Mouse (Mus musculus): ENCODE measurements at regions not wholly inside any gene's neighbourhood (a gene's known extent, or its start where the extent isn't known, plus 50 kb on each side); places are given as distances from the start of the nearest gene placed in this dataset.
"Not testable (repeated sequence)": the region's sequence is repeated elsewhere in the genome, so short reads cannot be mapped to it uniquely, and the experiment has no call there.

DNA sequence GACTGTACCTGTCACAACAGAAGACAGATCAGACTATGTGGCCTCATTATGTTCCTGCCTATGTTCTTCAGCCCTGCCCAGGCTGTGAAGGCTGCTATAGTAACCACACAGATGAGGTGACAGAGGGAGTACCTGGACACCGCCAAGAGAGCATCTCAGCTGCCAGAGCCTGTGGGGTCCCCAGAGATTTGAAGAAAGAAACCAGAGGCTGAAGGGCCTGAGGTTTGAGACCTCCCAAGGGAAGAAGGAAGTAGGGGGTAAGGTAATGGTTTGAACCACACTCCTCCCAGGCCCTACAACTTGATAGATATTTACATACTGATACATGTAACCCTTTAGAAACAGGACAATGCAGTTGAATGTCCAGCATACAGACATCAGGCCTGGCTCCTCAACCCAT lies 407.7 kb downstream of the Ptpru start:
- Histone ChIP-seq H3K27me3 (replicated peaks; ENCODE audit: low read depth, poor library complexity, severe bottlenecking) (peaks cover 5% of the 10 kb centered on the region; the same call in 1 of the 2 replicates), H3K4me1 (peaks cover 25% of the 10 kb centered on the region), H3K36me3 (replicated peaks) (no peaks in the 10 kb centered on the region), H3K4me3 (no peak overlapping the region), H3K9me3 (no peaks in the 10 kb centered on the region), H3K27ac (replicated peaks) (no peak overlapping the region)
- WGBS, result 74% methylated on average over 1 of the region's 1 CpGs
- no peak for DNase-seq (ENCODE audit: low spot score)

DNA sequence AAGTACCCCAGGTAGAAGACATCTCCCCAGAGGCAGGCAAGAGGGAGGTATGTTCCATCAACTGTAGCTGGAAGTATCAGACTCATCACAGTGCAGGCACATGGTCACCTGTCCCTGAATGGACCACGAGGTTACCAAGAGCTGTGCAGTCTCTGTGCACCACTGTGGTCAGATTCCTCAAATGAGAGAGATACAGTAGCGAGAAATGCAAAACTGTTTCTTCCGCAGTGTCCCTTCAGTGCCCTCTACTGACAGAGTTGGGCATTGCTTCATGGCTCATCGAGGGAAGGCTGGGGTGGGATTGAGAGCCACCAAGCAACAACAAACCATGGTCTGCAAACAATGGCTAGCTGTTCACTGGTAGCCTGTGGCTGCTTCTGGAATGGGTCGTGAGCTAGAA lies 406.9 kb downstream of the Ptpru start:
- DNase-seq (ENCODE audit: low spot score), result peak; percentile 78
- WGBS, result 5% methylated on average over 5 of the region's 5 CpGs
- Histone ChIP-seq H3K27me3 (replicated peaks; ENCODE audit: low read depth, poor library complexity, severe bottlenecking) (peaks cover 5% of the 10 kb centered on the region; the same call in 1 of the 2 replicates), H3K4me3 (no peak overlapping the region), H3K36me3 (replicated peaks) (no peaks in the 10 kb centered on the region), H3K27ac (replicated peaks) (no peak overlapping the region), H3K4me1 (peaks cover 20% of the 10 kb centered on the region), H3K9me3 (no peaks in the 10 kb centered on the region)

DNA sequence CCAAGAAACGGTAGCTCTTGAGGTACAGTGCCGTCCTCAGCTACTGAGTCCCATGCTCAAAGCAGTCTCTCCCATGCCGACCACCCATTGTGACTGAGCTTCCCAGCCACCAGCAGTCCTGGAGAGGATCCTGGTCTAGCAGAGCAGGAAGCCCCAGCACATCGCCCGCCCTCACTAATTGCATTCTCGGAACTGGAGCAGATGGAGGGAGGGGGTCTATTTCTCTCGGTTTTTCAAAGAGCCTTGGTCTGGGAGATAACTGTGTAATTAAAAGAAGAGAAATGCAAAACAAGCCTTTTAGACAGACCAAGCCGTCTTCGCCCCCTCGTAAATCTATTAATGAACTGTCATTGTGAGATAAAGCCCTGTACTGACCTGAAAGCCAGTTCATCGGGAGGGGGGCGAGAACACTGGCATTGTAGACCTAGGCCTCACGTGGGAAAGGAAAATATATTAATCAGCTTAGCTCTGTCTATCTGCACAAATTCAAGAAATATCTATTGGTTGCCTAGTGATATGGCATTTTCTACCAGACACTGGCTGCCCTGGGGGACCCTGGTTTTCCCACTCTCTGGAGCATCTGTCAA lies 405.4 kb downstream of the Ptpru start:
- Histone ChIP-seq H3K4me1 (peaks cover 20% of the 10 kb centered on the region), H3K4me3 (no peak overlapping the region), H3K27ac (replicated peaks) (no peak overlapping the region), H3K9me3 (no peaks in the 10 kb centered on the region), H3K36me3 (replicated peaks) (no peaks in the 10 kb centered on the region), H3K27me3 (replicated peaks; ENCODE audit: low read depth, poor library complexity, severe bottlenecking) (peaks cover 5% of the 10 kb centered on the region; the same call in 1 of the 2 replicates)
- no peak for DNase-seq (ENCODE audit: low spot score)
- 78% methylated on average over 13 of the region's 13 CpGs for WGBS

- peaks cover 10% of the 10 kb centered on the region; the same call in 1 of the 2 replicates for H3K4me1 ChIP-seq
- no peaks in the 10 kb centered on the region for H3K9me3 ChIP-seq
- no peaks in the 10 kb centered on the region for H3K36me3 ChIP-seq (replicated peaks)
- H3K4me3 ChIP-seq, result no peak overlapping the region
- no peak for DNase-seq (ENCODE audit: low spot score)
- no peaks in the 10 kb centered on the region; the same call in 1 of the 2 replicates for H3K27me3 ChIP-seq (replicated peaks; ENCODE audit: low read depth, poor library complexity, severe bottlenecking)
- 90% methylated on average over 12 of the region's 12 CpGs for WGBS
- no peak overlapping the region for H3K27ac ChIP-seq (replicated peaks)
Observed at GRCm38 (mm10) chr4:131435222-131435621, 402.9 kb downstream of the Ptpru start.

DNA sequence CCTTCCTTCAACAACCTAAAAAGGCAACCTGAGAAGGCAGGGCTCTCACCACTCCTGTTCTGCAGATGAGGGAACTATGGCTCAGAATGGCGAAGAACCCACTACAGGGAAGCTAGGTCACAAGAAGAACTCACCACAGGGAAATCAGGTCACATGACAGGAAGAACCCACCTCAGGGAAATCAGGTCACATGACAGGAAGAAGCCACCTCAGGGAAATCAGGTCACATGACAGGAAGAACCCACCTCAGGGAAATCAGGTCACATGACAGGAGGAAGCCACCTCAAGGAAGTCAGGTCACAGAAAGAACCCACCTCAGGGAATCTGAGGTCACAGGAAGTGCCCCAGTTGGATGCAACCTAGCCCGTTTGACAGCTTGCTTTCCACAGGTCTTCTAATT lies 399.7 kb downstream of the Ptpru start:
- Histone ChIP-seq H3K36me3 (replicated peaks) (no peaks in the 10 kb centered on the region), H3K4me1 (peaks cover 5% of the 10 kb centered on the region; the same call in 1 of the 2 replicates), H3K4me3 (no peak overlapping the region), H3K27me3 (replicated peaks; ENCODE audit: low read depth, poor library complexity, severe bottlenecking) (no peaks in the 10 kb centered on the region), H3K9me3 (no peaks in the 10 kb centered on the region), H3K27ac (replicated peaks) (no peak overlapping the region)
- WGBS, result 75% methylated on average over 2 of the region's 2 CpGs
- no peak for DNase-seq (ENCODE audit: low spot score)

DNA sequence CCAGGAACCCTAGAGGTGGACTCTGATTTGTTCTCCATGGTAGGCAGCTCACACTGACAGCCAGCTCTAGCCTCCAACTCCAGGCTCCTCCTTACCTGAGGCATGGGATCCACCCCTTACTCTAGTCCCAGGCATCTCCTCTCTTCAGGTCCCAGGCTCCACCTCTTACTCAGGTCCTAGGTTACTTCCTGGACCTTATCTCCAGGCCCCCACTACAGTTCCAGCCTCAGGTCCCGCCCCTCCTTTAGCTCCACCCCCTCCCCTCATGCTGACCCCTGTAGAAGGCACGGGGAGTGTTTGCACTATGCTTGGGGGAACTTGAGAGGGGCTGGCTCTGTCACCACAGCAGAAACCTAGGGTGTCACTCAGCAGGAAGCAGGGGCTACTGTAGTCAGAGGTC lies 399.2 kb downstream of the Ptpru start:
- Histone ChIP-seq H3K36me3 (replicated peaks) (no peaks in the 10 kb centered on the region), H3K27me3 (replicated peaks; ENCODE audit: low read depth, poor library complexity, severe bottlenecking) (no peaks in the 10 kb centered on the region), H3K4me1 (peaks cover 5% of the 10 kb centered on the region; the same call in 1 of the 2 replicates), H3K9me3 (no peaks in the 10 kb centered on the region), H3K4me3 (no peak overlapping the region), H3K27ac (replicated peaks) (no peak overlapping the region)
- no peak for DNase-seq (ENCODE audit: low spot score)
- 32% methylated on average over 2 of the region's 2 CpGs for WGBS

DNA sequence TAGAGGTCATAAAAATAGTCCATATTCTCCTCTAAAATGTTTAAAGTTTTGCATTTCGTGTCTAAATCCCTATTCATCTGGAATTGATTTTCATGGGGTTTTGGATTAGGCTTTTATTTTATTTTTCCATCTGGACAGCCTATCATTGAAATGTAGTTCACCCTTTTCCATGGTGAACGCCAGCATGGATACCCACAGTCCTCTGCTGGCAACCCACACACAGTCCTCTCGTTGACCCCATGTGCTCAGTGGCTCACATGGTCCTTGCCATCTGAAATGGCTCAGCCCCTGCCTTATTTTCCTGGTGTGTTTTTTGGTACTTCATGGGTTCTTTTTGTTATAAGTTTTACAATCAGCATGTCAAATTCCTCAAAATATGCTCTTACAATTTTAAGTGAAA lies 397.2 kb downstream of the Ptpru start:
- WGBS, result 78% methylated on average over 3 of the region's 3 CpGs
- Histone ChIP-seq H3K4me3 (no peak overlapping the region), H3K4me1 (peaks cover 5% of the 10 kb centered on the region; the same call in 1 of the 2 replicates), H3K36me3 (replicated peaks) (no peaks in the 10 kb centered on the region), H3K27ac (replicated peaks) (no peak overlapping the region), H3K27me3 (replicated peaks; ENCODE audit: low read depth, poor library complexity, severe bottlenecking) (no peaks in the 10 kb centered on the region), H3K9me3 (no peaks in the 10 kb centered on the region)
- no peak for DNase-seq (ENCODE audit: low spot score)

DNA sequence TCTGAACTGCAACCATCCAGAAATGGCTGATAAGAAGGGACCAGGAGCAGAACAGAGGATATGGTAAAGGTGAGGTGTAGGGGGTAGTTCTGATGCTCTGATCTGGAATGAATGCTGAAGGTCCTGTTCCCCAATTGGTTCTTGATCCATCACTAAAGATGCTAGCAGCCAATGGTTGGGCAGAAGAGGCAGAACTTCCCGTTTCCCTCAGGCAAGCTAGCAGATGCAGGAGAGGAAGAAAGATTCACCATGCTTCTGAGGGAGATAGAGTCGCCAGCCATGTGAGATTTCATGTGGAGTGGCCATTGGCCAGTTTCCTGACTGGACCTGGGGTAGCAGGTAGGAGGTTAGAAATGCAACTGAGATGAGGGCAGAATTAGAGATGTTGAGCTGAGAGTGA lies 394.6 kb downstream of the Ptpru start:
- no peaks in the 10 kb centered on the region for H3K36me3 ChIP-seq (replicated peaks)
- 69% methylated on average over 2 of the region's 2 CpGs for WGBS
- no peak overlapping the region for H3K27ac ChIP-seq (replicated peaks)
- no peaks in the 10 kb centered on the region for H3K9me3 ChIP-seq
- DNase-seq (ENCODE audit: low spot score), result no peak
- no peaks in the 10 kb centered on the region for H3K27me3 ChIP-seq (replicated peaks; ENCODE audit: low read depth, poor library complexity, severe bottlenecking)
- H3K4me1 ChIP-seq, result peaks cover 5% of the 10 kb centered on the region; the same call in 1 of the 2 replicates
- no peak overlapping the region for H3K4me3 ChIP-seq

DNA sequence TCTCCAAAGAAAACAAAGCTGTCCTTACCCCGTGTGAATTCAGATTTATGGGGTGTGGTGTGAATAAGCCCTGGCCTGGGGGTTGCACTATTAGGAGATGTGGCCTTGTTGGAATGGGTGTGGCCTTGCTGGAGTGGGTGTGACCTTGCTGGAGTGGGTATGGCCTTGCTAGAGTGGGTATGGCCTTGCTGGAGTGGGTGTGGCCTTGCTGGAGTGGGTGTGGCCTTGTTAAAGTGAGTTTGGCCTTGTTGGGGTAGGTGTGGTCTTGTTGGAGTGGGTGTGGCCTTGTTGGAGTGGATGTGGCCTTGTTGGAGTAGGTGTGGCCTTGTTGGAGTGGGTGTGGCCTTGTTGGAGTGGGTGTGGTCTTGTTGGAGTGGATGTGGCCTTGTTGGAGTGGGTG lies 387.8 kb downstream of the Ptpru start:
- H3K36me3 ChIP-seq (replicated peaks); H3K4me1 ChIP-seq; DNase-seq (ENCODE audit: low spot score); H3K27me3 ChIP-seq (replicated peaks; ENCODE audit: low read depth, poor library complexity, severe bottlenecking); H3K9me3 ChIP-seq; H3K27ac ChIP-seq (replicated peaks); H3K4me3 ChIP-seq: not testable (repeated sequence)
- WGBS, result 84% methylated on average over 1 of the region's 1 CpGs

DNA sequence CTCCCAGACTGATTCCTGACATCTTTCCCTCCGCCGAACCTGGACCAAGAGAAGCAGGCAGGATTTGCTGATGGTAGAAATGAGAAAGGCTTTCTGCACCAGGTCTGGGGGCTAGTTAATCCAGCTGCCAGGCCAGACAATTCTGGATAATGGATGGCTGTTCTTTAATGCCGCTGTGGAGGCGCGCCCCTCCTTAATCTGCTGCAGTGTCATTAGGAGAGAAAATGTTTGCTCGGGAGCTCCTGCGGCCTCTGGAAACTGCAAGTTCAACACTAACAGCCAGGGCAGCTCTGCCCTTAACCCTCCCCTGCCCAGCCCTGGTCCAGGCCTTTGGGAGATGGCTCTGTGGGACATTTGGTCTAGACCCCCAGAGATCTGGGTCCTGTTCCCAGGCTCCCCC lies 380.5 kb downstream of the Ptpru start:
- H3K36me3 ChIP-seq (replicated peaks), result no peaks in the 10 kb centered on the region
- H3K4me3 ChIP-seq, result no peak overlapping the region
- DNase-seq (ENCODE audit: low spot score), result no peak
- H3K27me3 ChIP-seq (replicated peaks; ENCODE audit: low read depth, poor library complexity, severe bottlenecking), result no peaks in the 10 kb centered on the region
- H3K27ac ChIP-seq (replicated peaks), result peak overlapping the region; percentile 30
- no peaks in the 10 kb centered on the region for H3K9me3 ChIP-seq
- WGBS, result 44% methylated on average over 7 of the region's 7 CpGs
- peaks cover 34% of the 10 kb centered on the region for H3K4me1 ChIP-seq

GRCm38 (mm10) chr4:131459746-131460145 lies 378.3 kb downstream of the Ptpru start:
- H3K4me1 ChIP-seq, result peaks cover 34% of the 10 kb centered on the region
- H3K27ac ChIP-seq (replicated peaks), result no peak overlapping the region
- DNase-seq (ENCODE audit: low spot score), result no peak
- no peak overlapping the region for H3K4me3 ChIP-seq
- H3K9me3 ChIP-seq, result peaks cover 9% of the 10 kb centered on the region
- WGBS, result 69% methylated on average over 5 of the region's 5 CpGs
- no peaks in the 10 kb centered on the region for H3K36me3 ChIP-seq (replicated peaks)
- no peaks in the 10 kb centered on the region for H3K27me3 ChIP-seq (replicated peaks; ENCODE audit: low read depth, poor library complexity, severe bottlenecking)

- H3K27ac ChIP-seq (replicated peaks), result no peak overlapping the region
- no peak for DNase-seq (ENCODE audit: low spot score)
Observed at GRCm38 (mm10) chr4:131461312-131461711, 376.8 kb downstream of the Ptpru start.

GRCm38 (mm10) chr4:131461728-131462127 lies 376.4 kb downstream of the Ptpru start:
- Histone ChIP-seq H3K27me3 (replicated peaks; ENCODE audit: low read depth, poor library complexity, severe bottlenecking) (no peaks in the 10 kb centered on the region), H3K4me3 (no peak overlapping the region), H3K9me3 (peaks cover 17% of the 10 kb centered on the region), H3K4me1 (peaks cover 34% of the 10 kb centered on the region), H3K27ac (replicated peaks) (no peak overlapping the region), H3K36me3 (replicated peaks) (no peaks in the 10 kb centered on the region)
- 50% methylated on average over 7 of the region's 7 CpGs for WGBS
- DNase-seq (ENCODE audit: low spot score), result no peak

More at GRCm38 (mm10) chr4:131461312-131461711, 376.8 kb downstream of the Ptpru start:
- H3K9me3 ChIP-seq, result peaks cover 17% of the 10 kb centered on the region
- no peaks in the 10 kb centered on the region for H3K36me3 ChIP-seq (replicated peaks)
- H3K4me1 ChIP-seq, result peaks cover 34% of the 10 kb centered on the region
- H3K4me3 ChIP-seq, result no peak overlapping the region
- 52% methylated on average over 4 of the region's 4 CpGs for WGBS
- no peaks in the 10 kb centered on the region for H3K27me3 ChIP-seq (replicated peaks; ENCODE audit: low read depth, poor library complexity, severe bottlenecking)
